Mouse (Mus musculus) thymus, adult 2 months (tissue): ENCODE measurements around the gene Slfn14.

Experiments used
- CTCF ChIP-seq: fragments of 200-500 bp; IDR thresholded peaks from 2 replicates; pipeline ENCODE4 v1.5.1; 2012; ENCODE audit warnings: mild to moderate bottlenecking, control low read depth, low read length, moderate library complexity, borderline replicate concordance; ENCODE audit not compliant: control insufficient read depth, poor library complexity, insufficient read depth; ENCODE audit errors: extremely low read depth
- POLR2A ChIP-seq: fragments of 200-500 bp; IDR thresholded peaks from 2 replicates; pipeline ENCODE4 v1.6.1; 2012; ENCODE audit warnings: mild to moderate bottlenecking, low read length, control low read depth, moderate library complexity; ENCODE audit not compliant: control insufficient read depth, poor library complexity, insufficient read depth; ENCODE audit errors: extremely low read depth

DNA sequence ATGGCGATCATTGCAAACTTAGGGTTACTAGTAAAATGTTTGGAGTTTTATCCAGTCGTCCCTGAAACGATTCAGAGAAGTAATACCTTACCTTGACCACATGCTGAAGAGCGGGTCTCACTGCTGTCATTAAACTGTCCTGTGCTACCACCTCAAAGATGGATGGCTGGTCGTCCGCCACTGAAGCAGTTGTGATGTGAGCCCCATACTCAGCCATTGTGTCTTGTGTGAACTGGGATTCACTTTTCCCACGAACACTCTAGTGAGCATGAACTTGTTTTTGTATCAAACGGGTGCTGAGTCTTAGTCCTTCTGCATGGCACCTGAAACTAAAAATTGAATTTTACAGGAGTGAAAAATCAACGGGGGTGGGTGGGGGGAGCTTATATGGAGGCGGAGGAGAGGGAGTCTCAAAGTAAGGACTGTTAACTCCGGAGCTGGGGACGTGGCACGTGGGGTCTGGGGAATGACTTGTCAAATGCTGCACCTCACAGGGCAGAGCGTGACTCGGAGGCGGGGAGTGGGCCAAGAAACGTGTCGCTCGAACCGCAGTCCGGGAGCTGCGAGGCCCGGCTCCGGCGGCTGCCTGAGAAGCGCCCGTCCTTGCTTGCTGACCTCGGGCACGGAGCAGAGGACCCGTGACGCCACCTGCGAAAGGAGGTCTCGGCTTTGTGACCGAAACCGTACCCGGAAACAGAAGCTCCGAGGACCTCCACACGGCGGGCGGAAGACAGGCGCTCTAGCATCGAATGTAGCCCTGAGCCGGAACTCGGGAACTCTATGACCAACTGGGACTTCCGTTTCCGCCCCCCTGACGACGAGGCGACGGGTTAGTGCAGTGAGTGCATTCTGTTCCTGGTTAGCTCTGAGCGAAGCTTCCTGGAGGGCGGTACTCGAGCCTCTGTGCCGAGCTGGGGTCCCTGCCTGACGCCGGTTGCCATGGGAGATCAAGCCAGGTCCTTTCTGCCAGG, 12.0 kb upstream of the Slfn14 start, which contains the start of gene Ap2b1:
- TF ChIP-seq CTCF, result 0 out of 2 replicates have a peak, but pooled peaks have one; percentile 35
- peak; percentile 74 for TF ChIP-seq POLR2A
